Mouse (Mus musculus): ENCODE data around the gene Chn1. TPM values are rescaled to one million over a fixed set of nuclear protein-coding genes. Genes with fewer than 3 reads are reported as not detected.

Chn1 gene
- polyA plus RNA-seq (2012; ENCODE audit: low replicate concordance), result not detected in 2 replicates

GRCm38 (mm10) chr2:73774786-73775682, at the start of gene Chn1:
Gene Chn1, minus strand, starts transcription at chr2:73775346.

GRCm38 (mm10) chr2:73580166-73580565, 195.0 kb downstream of the Chn1 start, which contains the start of gene Chrna1:
Gene Chrna1, minus strand, starts transcription at chr2:73580338.

Other genes with a start within 250 kb of the Chn1 start
- gene Wipf1, start 245.6 kb downstream of the Chn1 start, polyA plus RNA-seq (2012; ENCODE audit: low replicate concordance), result 639 and 2,097 TPM in 2 replicates
- gene Chrna1, start 195.0 kb downstream of the Chn1 start, polyA plus RNA-seq (2012; ENCODE audit: low replicate concordance), result not detected in 2 replicates
- gene Atf2, start 117.3 kb upstream of the Chn1 start, polyA plus RNA-seq (2012; ENCODE audit: low replicate concordance), result 7.5 and 10.9 TPM in 2 replicates
- 234 and 556 TPM in 2 replicates for gene Atp5g3, start 136.0 kb upstream of the Chn1 start, polyA plus RNA-seq (2012; ENCODE audit: low replicate concordance)